Mouse (Mus musculus): ENCODE results near the gene Arhgap42. TPM values are rescaled to one million over a fixed set of nuclear protein-coding genes. Genes with fewer than 3 reads are reported as not detected.

The Arhgap42 gene
- total RNA-seq, 1 experiment, result 4.3 TPM

DNA sequence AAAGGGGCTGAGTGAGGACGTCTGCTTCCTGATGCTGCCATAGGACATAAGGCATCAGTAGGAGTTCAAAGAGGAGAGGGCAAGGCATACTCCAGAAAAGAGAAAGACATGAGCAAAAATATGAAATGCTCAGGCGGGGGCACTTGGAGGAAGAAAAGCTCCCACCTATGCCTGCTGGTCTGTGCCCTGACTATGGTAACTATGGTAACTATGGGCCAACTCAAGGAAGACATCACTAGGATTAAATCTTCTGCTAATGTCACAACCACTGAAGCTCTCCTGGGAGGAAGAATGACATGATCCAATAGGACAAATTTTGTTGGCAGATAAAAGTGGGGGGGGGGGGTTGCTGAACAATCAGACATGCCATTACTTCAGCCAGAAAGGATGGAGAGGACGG, 124.6 kb downstream of the Arhgap42 start:
- H3K27ac ChIP-seq (ENCODE audit: insufficient read depth, low read depth, low read length, poor library complexity, severe bottlenecking), result no peak overlapping the region
- in situ Hi-C loops (cut with MboI; ENCODE audit: low sequenced_read_pairs in 2 of 2, unreplicated experiment in 2 of 2), result no loop called here
- H3K9me3 ChIP-seq (ENCODE audit: control insufficient read depth, insufficient read depth, low read depth, low read length), result no peaks in the 10 kb centered on the region
- TF ChIP-seq CHD2 (IDR thresholded peaks at IDR 0.05; ENCODE audit: low read depth, low read length) (no peak), ZNF384 (IDR thresholded peaks at IDR 0.05; ENCODE audit: low read depth, low read length) (no peak), MAFK (IDR thresholded peaks at IDR 0.05; ENCODE audit: insufficient read depth, low read depth, low read length) (no peak), ZC3H11A (IDR thresholded peaks at IDR 0.05; ENCODE audit: borderline replicate concordance, low read depth, low read length) (no peak), HCFC1 (IDR thresholded peaks at IDR 0.05; ENCODE audit: borderline replicate concordance, insufficient read depth, low read length) (no peak)
- DNase-seq (ENCODE audit: low read depth, low spot score), result no peak
- H3K9ac ChIP-seq (ENCODE audit: insufficient read depth, low read depth, low read length, poor library complexity, severe bottlenecking), result no peak overlapping the region
- H3K36me3 ChIP-seq (ENCODE audit: control insufficient read depth, insufficient read depth, low read length, poor library complexity, severe bottlenecking), result no peaks in the 10 kb centered on the region; the same call in 1 of the 2 replicates
- H3K4me1 ChIP-seq (ENCODE audit: control insufficient read depth in 2 of 2, insufficient read depth in 2 of 2, low read length in 2 of 2, poor library complexity in 1 of 2), result no peaks in the 10 kb centered on the region
- H3K4me3 ChIP-seq (ENCODE audit: insufficient read depth in 1 of 2, low read depth in 1 of 2, low read length in 2 of 2, poor library complexity in 1 of 2, severe bottlenecking in 1 of 2), result no peak overlapping the region

DNA sequence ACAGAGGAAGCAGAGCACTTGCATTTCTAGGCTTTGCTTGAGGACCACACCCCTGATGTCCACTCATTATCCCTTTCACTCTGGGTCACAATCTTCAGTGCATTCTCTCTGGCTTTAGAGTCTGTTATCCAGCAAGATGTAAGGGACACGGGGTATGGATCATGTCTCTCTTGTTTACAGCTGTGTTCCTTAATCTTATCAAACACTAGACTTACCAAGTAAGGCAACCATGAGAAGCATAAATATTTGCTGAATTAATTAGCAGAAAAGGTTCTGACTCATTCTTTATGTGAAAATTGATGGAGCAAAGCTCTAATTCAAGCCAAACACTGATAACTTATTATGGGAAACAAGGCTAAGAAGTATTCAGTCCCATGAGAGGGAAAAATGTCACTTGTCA, 125.1 kb downstream of the Arhgap42 start:
- TF ChIP-seq ZNF384 (IDR thresholded peaks at IDR 0.05; ENCODE audit: low read depth, low read length) (no peak), MAFK (IDR thresholded peaks at IDR 0.05; ENCODE audit: insufficient read depth, low read depth, low read length) (no peak), ZC3H11A (IDR thresholded peaks at IDR 0.05; ENCODE audit: borderline replicate concordance, low read depth, low read length) (no peak), HCFC1 (IDR thresholded peaks at IDR 0.05; ENCODE audit: borderline replicate concordance, insufficient read depth, low read length) (no peak), CHD2 (IDR thresholded peaks at IDR 0.05; ENCODE audit: low read depth, low read length) (no peak)
- DNase-seq (ENCODE audit: low read depth, low spot score), result no peak
- in situ Hi-C loops (cut with MboI; ENCODE audit: low sequenced_read_pairs in 2 of 2, unreplicated experiment in 2 of 2), result no loop called here
- Histone ChIP-seq H3K4me1 (ENCODE audit: control insufficient read depth in 2 of 2, insufficient read depth in 2 of 2, low read length in 2 of 2, poor library complexity in 1 of 2) (no peaks in the 10 kb centered on the region), H3K36me3 (ENCODE audit: control insufficient read depth, insufficient read depth, low read length, poor library complexity, severe bottlenecking) (no peaks in the 10 kb centered on the region; the same call in 1 of the 2 replicates), H3K9me3 (ENCODE audit: control insufficient read depth, insufficient read depth, low read depth, low read length) (no peaks in the 10 kb centered on the region), H3K27ac (ENCODE audit: insufficient read depth, low read depth, low read length, poor library complexity, severe bottlenecking) (no peak overlapping the region), H3K9ac (ENCODE audit: insufficient read depth, low read depth, low read length, poor library complexity, severe bottlenecking) (no peak overlapping the region), H3K4me3 (ENCODE audit: insufficient read depth in 1 of 2, low read depth in 1 of 2, low read length in 2 of 2, poor library complexity in 1 of 2, severe bottlenecking in 1 of 2) (no peak overlapping the region)

DNA sequence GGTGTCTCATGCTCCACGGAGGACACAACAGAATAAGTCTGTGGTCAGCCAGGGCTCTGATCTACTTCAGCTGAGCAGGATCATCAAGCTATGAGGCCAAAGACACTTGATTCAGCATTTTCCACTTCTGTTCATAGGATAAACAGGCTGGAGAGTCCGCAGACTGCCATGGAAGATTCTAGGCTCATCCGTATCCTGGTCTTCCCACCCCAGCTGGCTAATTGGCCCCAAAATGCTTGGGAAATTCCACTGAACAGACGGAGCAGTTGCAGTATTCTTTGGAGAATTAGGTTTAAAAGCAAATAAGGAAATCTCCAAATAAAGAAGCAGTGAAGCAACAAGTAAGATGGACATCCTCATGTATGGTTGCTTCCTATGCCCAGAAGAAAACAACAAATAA, 126.0 kb downstream of the Arhgap42 start:
- H3K36me3 ChIP-seq (ENCODE audit: control insufficient read depth, insufficient read depth, low read length, poor library complexity, severe bottlenecking), result no peaks in the 10 kb centered on the region; the same call in 1 of the 2 replicates
- H3K9me3 ChIP-seq (ENCODE audit: control insufficient read depth, insufficient read depth, low read depth, low read length), result no peaks in the 10 kb centered on the region
- H3K4me1 ChIP-seq (ENCODE audit: control insufficient read depth in 2 of 2, insufficient read depth in 2 of 2, low read length in 2 of 2, poor library complexity in 1 of 2), result no peaks in the 10 kb centered on the region
- no peak overlapping the region for H3K27ac ChIP-seq (ENCODE audit: insufficient read depth, low read depth, low read length, poor library complexity, severe bottlenecking)
- in situ Hi-C loops (cut with MboI; ENCODE audit: low sequenced_read_pairs in 2 of 2, unreplicated experiment in 2 of 2), result no loop called here
- TF ChIP-seq ZC3H11A (IDR thresholded peaks at IDR 0.05; ENCODE audit: borderline replicate concordance, low read depth, low read length), result no peak
- no peak overlapping the region for H3K9ac ChIP-seq (ENCODE audit: insufficient read depth, low read depth, low read length, poor library complexity, severe bottlenecking)
- H3K4me3 ChIP-seq (ENCODE audit: insufficient read depth in 1 of 2, low read depth in 1 of 2, low read length in 2 of 2, poor library complexity in 1 of 2, severe bottlenecking in 1 of 2), result no peak overlapping the region
- no peak for DNase-seq (ENCODE audit: low read depth, low spot score)

DNA sequence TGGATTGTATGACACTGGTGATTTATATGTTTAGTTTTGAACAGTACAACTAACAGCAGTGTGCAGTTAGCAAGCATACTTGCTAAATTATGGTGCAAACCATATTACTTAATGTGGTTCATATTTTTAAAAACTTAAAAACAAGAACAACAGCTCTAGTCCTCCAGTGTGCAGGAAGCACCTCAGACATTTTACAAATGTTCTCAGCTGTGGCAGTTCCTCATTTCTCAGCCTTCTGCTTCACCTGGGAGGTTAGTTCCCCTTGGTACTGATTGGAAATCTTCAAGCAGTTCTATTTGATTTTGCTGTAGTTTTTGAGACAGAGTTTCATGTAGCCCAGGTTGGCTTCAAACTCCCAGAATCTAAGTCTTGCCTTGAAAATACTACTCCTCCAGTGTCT, 131.2 kb downstream of the Arhgap42 start:
- in situ Hi-C loops (cut with MboI; ENCODE audit: low sequenced_read_pairs in 2 of 2, unreplicated experiment in 2 of 2), result no loop called here
- H3K27ac ChIP-seq (ENCODE audit: insufficient read depth, low read depth, low read length, poor library complexity, severe bottlenecking), result no peak overlapping the region

DNA sequence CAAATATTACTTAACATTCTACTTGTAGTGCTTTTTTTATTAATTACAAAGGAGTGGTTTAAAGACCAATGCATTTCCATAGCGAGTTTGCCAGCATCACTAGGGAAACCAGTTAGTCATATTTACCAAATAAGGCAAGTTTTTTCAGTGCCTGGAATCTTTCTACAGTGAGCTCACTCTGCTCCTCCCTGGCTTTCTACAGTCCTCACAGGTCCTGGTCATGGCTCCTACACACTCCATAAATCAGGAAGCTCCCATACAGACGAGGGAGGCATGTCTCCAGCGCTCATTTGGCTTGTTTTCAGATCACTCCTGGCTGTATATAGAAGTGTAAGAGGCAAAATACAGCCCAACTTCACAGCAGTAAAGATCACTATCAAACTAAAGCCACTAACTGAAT, 134.1 kb downstream of the Arhgap42 start:
- in situ Hi-C loops (cut with MboI; ENCODE audit: low sequenced_read_pairs in 2 of 2, unreplicated experiment in 2 of 2), result no loop called here
- no peak overlapping the region for H3K9ac ChIP-seq (ENCODE audit: insufficient read depth, low read depth, low read length, poor library complexity, severe bottlenecking)
- H3K4me1 ChIP-seq (ENCODE audit: control insufficient read depth in 2 of 2, insufficient read depth in 2 of 2, low read length in 2 of 2, poor library complexity in 1 of 2), result peaks cover 0 to 3% of the 10 kb centered on the region in 2 experiments; a peak in 1 of 4 replicates
- no peak for DNase-seq (ENCODE audit: low read depth, low spot score)
- no peak overlapping the region for H3K4me3 ChIP-seq (ENCODE audit: insufficient read depth in 1 of 2, low read depth in 1 of 2, low read length in 2 of 2, poor library complexity in 1 of 2, severe bottlenecking in 1 of 2)
- TF ChIP-seq ZNF384 (IDR thresholded peaks at IDR 0.05; ENCODE audit: low read depth, low read length) (no peak), ZC3H11A (IDR thresholded peaks at IDR 0.05; ENCODE audit: borderline replicate concordance, low read depth, low read length) (no peak), CHD2 (IDR thresholded peaks at IDR 0.05; ENCODE audit: low read depth, low read length) (no peak), MAFK (IDR thresholded peaks at IDR 0.05; ENCODE audit: insufficient read depth, low read depth, low read length) (no peak), HCFC1 (IDR thresholded peaks at IDR 0.05; ENCODE audit: borderline replicate concordance, insufficient read depth, low read length) (no peak)
- H3K27ac ChIP-seq (ENCODE audit: insufficient read depth, low read depth, low read length, poor library complexity, severe bottlenecking), result no peak overlapping the region
- H3K36me3 ChIP-seq (ENCODE audit: control insufficient read depth, insufficient read depth, low read length, poor library complexity, severe bottlenecking), result no peaks in the 10 kb centered on the region
- no peaks in the 10 kb centered on the region for H3K9me3 ChIP-seq (ENCODE audit: control insufficient read depth, insufficient read depth, low read depth, low read length)

More for the DNA sequence above, 131.2 kb downstream of the Arhgap42 start:
- TF ChIP-seq ZNF384 (IDR thresholded peaks at IDR 0.05; ENCODE audit: low read depth, low read length) (no peak), MAFK (IDR thresholded peaks at IDR 0.05; ENCODE audit: insufficient read depth, low read depth, low read length) (no peak), CHD2 (IDR thresholded peaks at IDR 0.05; ENCODE audit: low read depth, low read length) (no peak), ZC3H11A (IDR thresholded peaks at IDR 0.05; ENCODE audit: borderline replicate concordance, low read depth, low read length) (no peak), HCFC1 (IDR thresholded peaks at IDR 0.05; ENCODE audit: borderline replicate concordance, insufficient read depth, low read length) (no peak)
- Histone ChIP-seq H3K4me1 (ENCODE audit: control insufficient read depth in 2 of 2, insufficient read depth in 2 of 2, low read length in 2 of 2, poor library complexity in 1 of 2) (no peaks in the 10 kb centered on the region), H3K9ac (ENCODE audit: insufficient read depth, low read depth, low read length, poor library complexity, severe bottlenecking) (no peak overlapping the region), H3K9me3 (ENCODE audit: control insufficient read depth, insufficient read depth, low read depth, low read length) (no peaks in the 10 kb centered on the region), H3K4me3 (ENCODE audit: insufficient read depth in 1 of 2, low read depth in 1 of 2, low read length in 2 of 2, poor library complexity in 1 of 2, severe bottlenecking in 1 of 2) (no peak overlapping the region), H3K36me3 (ENCODE audit: control insufficient read depth, insufficient read depth, low read length, poor library complexity, severe bottlenecking) (no peaks in the 10 kb centered on the region)
- DNase-seq (ENCODE audit: low read depth, low spot score), result no peak
